Mouse (Mus musculus) bone marrow, adult 2 months (tissue): ENCODE measurements around the gene Ppp2r5d.

Source experiments
- CTCF ChIP-seq: fragments of 200-500 bp; IDR thresholded peaks from 2 replicates; pipeline ENCODE4 v1.5.1; 2011; ENCODE audit warnings: low read length, control low read depth; ENCODE audit not compliant: control insufficient read depth, insufficient read depth
- POLR2A ChIP-seq: fragments of 200-500 bp; IDR thresholded peaks from 2 replicates; pipeline ENCODE4 v1.6.1; 2011; ENCODE audit warnings: low read depth, mild to moderate bottlenecking, control low read depth, low read length, borderline replicate concordance; ENCODE audit not compliant: control insufficient read depth

GRCm38 (mm10) chr17:46750580-46750979 is 45.7 kb upstream of the Ppp2r5d start:
- TF ChIP-seq POLR2A (no peak), CTCF (no peak)
